Mouse (Mus musculus): ENCODE measurements around the gene Dhdh.

GRCm38 (mm10) chr7:45467090-45467670 is 21.4 kb downstream of the Dhdh start:
- TF ChIP-seq POLR2A (IDR thresholded peaks at IDR 0.05; ENCODE audit: insufficient read depth, low read depth, low read length) (no peak), CTCF (IDR thresholded peaks at IDR 0.05; ENCODE audit: insufficient read depth, low read depth, low read length) (no peak)
